Mouse (Mus musculus) skeletal muscle tissue, adult 2 months (tissue): Measurements from ENCODE around the gene Lbp.

Experiments used
- DNase-seq: peaks from one replicate; pipeline ENCODE4 v3.0.0-alpha.2; 2012; ENCODE audit warnings: low read depth, low spot score

Lbp gene

DNA sequence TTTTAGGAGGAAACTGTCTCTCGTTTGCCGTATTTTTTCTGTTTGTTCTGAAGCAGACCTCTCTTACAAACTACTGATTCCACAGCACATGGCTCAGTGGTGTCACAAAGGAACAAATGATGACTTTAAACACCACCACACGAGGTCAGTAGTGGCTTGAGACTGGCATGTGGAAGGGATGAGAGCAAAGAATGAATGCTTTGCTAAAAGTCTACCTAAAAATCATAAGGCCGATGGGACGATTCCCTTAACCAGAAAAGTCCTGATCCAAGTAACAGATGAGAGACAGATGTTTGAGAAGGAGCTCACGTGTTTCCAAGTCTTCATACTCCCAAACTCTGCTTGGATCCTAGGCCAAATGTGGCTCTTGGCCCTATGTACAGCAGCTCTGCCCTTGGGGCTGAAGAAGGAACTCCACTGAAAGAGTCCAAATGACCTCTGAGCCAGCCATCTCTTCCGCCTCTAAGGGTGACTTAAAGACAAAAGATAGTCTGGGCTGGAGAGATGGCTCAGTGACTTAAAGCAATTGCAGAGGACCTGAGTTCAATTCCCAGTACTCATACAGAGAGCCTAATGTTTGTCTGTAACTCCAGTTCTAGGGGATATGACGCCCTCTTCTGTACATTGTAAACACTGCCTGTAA, 55.5 kb downstream of the Lbp start:
- no peak for DNase-seq

DNA sequence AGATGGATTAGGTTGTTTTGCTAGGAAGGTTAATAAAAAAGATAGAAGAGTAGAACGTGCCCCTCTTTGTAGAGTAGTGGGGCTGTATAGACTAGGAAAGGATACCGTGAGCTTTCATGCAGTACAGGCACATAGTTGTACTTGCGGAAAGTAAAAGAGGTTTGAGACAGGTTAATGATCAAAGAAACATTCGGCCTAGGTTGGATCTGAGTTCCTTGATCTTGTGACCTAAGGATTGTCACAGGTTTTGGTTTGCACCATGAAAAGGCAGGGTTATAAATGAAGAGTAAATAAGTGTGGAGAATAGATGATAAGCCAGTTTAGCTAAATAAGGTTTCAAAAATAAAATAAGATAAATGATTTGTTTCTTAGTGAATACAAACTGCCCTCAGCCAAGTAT, 57.9 kb downstream of the Lbp start:
- no peak for DNase-seq

- DNase-seq, result no peak
Observed at GRCm38 (mm10) chr2:158365099-158365850, 59.0 kb downstream of the Lbp start.

GRCm38 (mm10) chr2:158367654-158368053, 61.4 kb downstream of the Lbp start:
- no peak for DNase-seq

- DNase-seq, result no peak
Observed at GRCm38 (mm10) chr2:158368313-158368712, 62.0 kb downstream of the Lbp start.

- DNase-seq, result no peak
Observed at GRCm38 (mm10) chr2:158369474-158370172, 63.3 kb downstream of the Lbp start.

DNA sequence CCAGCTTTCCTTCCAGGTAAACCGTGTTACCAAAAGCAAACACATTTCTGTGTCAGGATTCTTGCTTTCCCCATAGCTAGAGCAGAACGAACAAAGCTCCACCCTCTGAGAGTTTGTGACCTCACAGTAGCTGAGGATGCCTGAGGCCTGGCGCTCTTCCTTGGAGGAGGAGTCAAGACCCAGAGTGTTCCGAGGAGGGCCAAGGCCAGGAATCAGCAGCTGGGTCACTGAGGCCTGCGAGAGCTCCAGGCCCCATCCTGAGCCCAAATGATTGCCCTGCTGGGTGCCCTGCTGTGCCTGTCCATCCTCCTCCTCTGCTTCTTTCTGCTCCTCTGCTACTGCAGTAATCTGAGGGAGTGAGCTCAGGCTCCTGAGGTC, 63.9 kb downstream of the Lbp start:
- peak; percentile 27 for DNase-seq

DNA sequence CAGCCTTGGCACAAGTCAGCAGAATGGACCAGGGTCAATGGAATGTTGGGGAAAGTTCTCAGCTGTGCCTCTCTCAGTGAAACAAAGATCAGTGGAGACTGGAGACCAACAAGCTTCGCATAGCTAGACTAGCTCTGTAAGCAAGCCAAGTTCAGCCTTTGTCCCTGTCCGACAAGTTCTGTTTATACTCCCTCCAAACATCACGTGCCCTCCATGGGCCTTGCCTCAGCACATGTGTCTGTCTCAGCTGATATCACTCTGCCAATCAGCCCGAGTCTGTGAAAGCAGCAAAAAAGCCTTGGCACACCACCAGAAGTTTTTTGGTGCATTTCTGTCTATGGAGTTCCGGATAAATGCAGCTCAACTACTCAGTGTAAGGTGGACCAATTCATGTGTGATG, 66.8 kb downstream of the Lbp start:
- DNase-seq, result no peak

- DNase-seq, result no peak
Observed at GRCm38 (mm10) chr2:158373516-158373915, 67.2 kb downstream of the Lbp start.

DNA sequence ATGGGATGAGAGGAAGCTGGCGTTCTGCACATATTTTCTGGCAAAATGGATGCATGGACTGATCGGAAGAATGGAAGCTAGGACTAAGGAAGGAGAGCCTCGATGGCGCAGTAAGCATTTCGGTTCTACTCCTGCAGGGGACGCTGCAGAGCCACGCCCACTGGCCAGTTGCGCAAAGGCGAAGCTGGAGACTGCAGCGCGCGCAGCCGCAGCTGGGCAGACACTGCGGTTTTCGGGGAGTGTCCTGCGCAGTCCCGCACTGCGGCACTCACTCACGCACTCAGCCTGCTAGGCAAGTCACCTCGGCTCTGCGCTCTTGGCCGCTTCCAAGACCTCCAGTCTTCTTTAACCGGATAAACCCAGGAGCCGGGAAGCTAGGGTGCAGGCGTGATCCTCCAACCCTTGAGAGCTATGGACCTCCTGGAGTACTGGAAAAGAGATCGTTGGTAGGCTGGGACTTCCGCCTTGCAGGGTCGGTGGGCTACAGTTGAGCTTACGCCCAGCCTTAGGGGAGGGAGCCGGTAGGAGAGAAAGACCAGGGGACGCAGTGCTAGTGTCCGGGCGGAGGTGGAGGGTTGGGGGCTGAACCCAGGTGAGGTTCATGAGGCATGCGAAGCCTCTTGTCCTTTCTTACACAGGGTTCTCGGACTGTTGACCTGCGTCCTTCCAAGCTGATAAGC, 69.3 kb downstream of the Lbp start, which contains the start of gene Snhg11:
Gene Snhg11 (plus strand): TSS at position 196 of the 680 bp plus-strand sequence.
- DNase-seq, result no peak

DNA sequence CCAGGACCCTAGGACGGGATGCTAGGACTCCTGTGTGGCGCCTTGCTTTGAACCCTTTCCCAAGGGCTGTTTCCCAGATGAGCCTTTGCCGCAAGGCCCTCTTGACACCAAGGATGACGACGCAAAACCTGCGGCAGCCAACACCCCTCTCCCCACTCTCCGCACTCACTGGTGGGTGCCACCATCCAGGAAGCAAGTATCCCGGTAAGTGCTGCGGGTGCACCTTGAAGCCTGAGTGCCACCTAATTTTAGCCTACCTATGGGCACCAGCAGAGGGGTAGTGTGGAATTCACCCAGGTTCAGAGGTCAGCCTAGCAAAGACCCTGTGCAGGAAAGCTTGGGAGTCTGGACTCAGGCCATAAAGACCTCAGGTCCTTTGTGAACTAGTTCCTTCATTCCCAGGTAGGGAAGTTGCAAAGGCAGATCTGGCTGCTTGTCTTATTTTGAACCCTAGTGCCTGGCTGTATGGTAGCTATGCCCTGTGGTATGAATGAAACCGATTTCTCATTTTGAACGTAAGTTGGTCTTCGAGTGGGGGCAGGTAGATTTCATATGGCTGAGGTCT, 69.9 kb downstream of the Lbp start:
- no peak for DNase-seq

DNA sequence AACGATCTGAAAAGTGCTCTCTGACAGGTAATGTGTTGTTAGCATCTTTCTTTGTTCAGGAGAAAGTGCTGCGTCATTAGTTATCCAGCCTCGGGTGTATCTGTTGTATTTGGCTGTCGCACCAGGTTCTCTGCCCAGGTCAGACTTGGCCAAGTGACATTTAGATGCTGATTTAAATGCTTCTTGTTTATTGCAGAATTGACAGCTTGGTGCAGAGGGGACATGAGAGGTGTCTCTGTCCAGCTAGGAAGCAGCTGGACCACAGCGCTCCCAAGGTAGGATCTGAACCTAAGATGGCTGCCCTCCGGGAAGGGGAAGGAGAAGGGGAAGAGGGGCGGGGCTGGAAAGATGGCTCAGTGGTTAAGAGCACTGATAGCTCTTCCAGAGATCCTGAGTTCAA, 70.5 kb downstream of the Lbp start:
- no peak for DNase-seq

DNA sequence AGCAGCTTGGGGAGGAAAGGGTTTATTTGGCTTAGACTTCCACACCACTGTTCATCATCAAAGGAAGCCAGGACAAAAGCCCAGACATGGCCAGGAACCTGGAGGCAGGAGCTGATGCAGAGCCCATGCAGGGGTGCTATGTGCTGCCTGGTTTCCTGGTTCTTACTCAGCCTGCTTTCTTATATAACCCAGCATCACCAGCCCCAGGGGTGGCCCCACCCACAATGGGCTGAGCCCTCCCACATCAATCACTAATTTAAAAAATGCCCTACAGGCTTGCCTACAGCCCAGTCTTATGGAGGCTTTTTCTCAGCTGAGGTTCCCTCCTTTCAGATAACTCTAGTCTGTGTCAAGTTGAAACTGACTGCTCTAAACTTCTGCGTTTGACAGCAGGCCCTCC, 71.5 kb downstream of the Lbp start:
- no peak for DNase-seq

DNA sequence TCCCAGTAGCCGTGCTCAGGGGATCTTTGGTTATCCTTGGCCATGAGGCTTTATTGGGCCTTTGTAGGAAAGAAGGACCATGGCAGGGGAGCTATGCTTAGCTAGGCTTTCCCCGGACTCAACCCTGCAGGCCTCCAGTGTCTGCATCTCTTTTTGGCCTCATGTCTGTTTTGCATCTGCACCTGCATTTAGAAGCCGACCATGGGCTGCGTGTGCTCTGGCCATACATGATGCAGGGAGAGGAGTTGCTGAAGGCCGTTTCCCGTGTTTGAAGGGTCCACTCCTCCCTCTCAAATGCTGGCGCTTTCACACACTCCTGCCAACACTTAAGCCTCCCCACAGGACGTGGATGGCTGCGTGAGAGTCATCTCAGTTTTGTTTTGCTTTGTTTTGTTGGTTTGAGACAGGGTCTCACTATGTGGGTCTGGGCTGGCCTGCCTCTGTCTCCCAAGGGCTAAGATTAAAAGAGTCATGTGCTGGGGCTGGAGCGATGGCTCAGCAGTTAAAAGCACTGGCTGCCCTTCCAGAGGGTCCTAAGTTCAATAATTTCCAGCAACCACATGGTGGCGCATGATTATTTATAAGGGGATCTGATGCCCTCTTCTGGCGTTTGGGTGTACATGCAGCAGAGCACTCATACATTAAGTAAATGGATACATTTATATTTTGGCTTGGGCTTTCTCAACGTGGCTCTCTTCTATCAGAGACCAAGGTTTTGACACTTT, 73.2 kb downstream of the Lbp start:
- peak; percentile 27 for DNase-seq
